Mouse (Mus musculus) regulatory T cell (primary cell): ENCODE data around the gene Gm5129.
"Not testable (repeated sequence)": the region's sequence is repeated elsewhere in the genome, so short reads cannot be mapped to it uniquely, and the experiment has no call there.

Experiments used
- in situ Hi-C: fragments of 300-600 bp; cut with MboI, MseI; formaldehyde crosslinking; loops from one replicate; pipeline ENCODE4 v1.15.1; 2025; ENCODE audit warnings: high pct_unique_total_duplicates

Gene Gm5129

GRCm38 (mm10) chr5:29735557-29736061 lies at the start of gene Gm5129, which contains the start of gene Dnajb6:
Gene Gm5129, minus strand, starts transcription at chr5:29735936.
Gene Dnajb6, plus strand, starts transcription at chr5:29735688.
- in situ Hi-C loops: loop anchor here (10.0 kb wide), 1 partner anchor 161 kb away; no protein-coding TSS in a partner anchor

- in situ Hi-C loops: not testable (repeated sequence)
These were observed 49.2 kb upstream of the Gm5129 start for GRCm38 (mm10) chr5:29784906-29785305.

- in situ Hi-C loops: no loop called here
These were observed 46.5 kb upstream of the Gm5129 start for GRCm38 (mm10) chr5:29782261-29782660.

- in situ Hi-C loops: not testable (repeated sequence)
These were observed 44.0 kb upstream of the Gm5129 start for GRCm38 (mm10) chr5:29779733-29780132.

GRCm38 (mm10) chr5:29778029-29778428 lies 42.3 kb upstream of the Gm5129 start:
- in situ Hi-C loops: no loop called here

GRCm38 (mm10) chr5:29775437-29775836 lies 39.7 kb upstream of the Gm5129 start:
- in situ Hi-C loops: no loop called here

- in situ Hi-C loops: no loop called here
These were observed 37.9 kb upstream of the Gm5129 start for GRCm38 (mm10) chr5:29773460-29774150.

GRCm38 (mm10) chr5:29772651-29773330 lies 37.1 kb upstream of the Gm5129 start:
- in situ Hi-C loops: no loop called here

- in situ Hi-C loops: no loop called here
These were observed 36.3 kb upstream of the Gm5129 start for GRCm38 (mm10) chr5:29772038-29772437.

- in situ Hi-C loops: no loop called here
These were observed 35.2 kb upstream of the Gm5129 start for GRCm38 (mm10) chr5:29770935-29771334.

GRCm38 (mm10) chr5:29759318-29759717 lies 23.6 kb upstream of the Gm5129 start:
- in situ Hi-C loops: no loop called here

- in situ Hi-C loops: no loop called here
These were observed 17.2 kb upstream of the Gm5129 start for GRCm38 (mm10) chr5:29752894-29753293.

- in situ Hi-C loops: no loop called here
These were observed 15.6 kb upstream of the Gm5129 start for GRCm38 (mm10) chr5:29751306-29751705.

- in situ Hi-C loops: no loop called here
These were observed 11.9 kb upstream of the Gm5129 start for GRCm38 (mm10) chr5:29747661-29748060.

- in situ Hi-C loops: no loop called here
These were observed 5.4 kb upstream of the Gm5129 start for GRCm38 (mm10) chr5:29741093-29741492.

- in situ Hi-C loops: no loop called here
These were observed 4.9 kb upstream of the Gm5129 start for GRCm38 (mm10) chr5:29740651-29741050.

GRCm38 (mm10) chr5:29738076-29738475 lies 2.3 kb upstream of the Gm5129 start:
- in situ Hi-C loops: loop anchor here (10.0 kb wide), 1 partner anchor 163 kb away; no protein-coding TSS in a partner anchor

GRCm38 (mm10) chr5:29737471-29737870 lies 1.7 kb upstream of the Gm5129 start:
- in situ Hi-C loops: loop anchor here (10.0 kb wide), 1 partner anchor 163 kb away; no protein-coding TSS in a partner anchor

- in situ Hi-C loops: loop anchor here (10.0 kb wide), 1 partner anchor 162 kb away; no protein-coding TSS in a partner anchor
These were observed 1.2 kb upstream of the Gm5129 start for GRCm38 (mm10) chr5:29736942-29737341.

- in situ Hi-C loops: loop anchor here (10.0 kb wide), 1 partner anchor 161 kb away; no protein-coding TSS in a partner anchor
These were observed 551 bp upstream of the Gm5129 start for GRCm38 (mm10) chr5:29736073-29736900.

GRCm38 (mm10) chr5:29734831-29735510 lies 765 bp downstream of the Gm5129 start:
- in situ Hi-C loops: loop anchor here (10.0 kb wide), 1 partner anchor 160 kb away; no protein-coding TSS in a partner anchor
